Mouse (Mus musculus): ENCODE measurements at regions not wholly inside any gene's neighbourhood (a gene's known extent, or its start where the extent isn't known, plus 50 kb on each side); places are given as distances from the start of the nearest gene placed in this dataset.

DNA sequence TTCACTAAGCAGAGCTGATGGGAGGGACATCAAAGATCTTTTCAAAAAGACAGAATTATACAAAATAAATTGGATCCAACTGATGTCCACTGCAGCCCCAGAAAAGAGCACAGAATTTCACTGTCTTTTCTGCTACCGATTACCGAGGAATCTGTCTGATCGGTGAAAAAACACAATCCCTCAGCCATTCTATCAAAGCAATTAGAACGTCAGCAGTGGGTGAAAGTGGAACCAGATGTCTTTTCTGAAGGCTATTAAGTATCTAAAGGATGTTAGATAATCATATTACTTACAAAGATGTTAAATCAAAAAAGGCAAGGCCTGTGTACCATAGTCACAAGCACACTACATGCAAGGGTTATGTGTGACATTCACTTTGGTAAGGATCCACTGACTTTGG is 315.2 kb downstream of the Dcdc2c start:
- no peak overlapping the region for H3K4me3 ChIP-seq (ENCODE audit: insufficient read depth, low read length)
- no peak overlapping the region for H3K27ac ChIP-seq (ENCODE audit: insufficient read depth, low read depth, low read length)
- TF ChIP-seq CTCF (IDR thresholded peaks at IDR 0.05; ENCODE audit: low read depth, low read length) (no peak), POLR2A (IDR thresholded peaks at IDR 0.05; ENCODE audit: borderline replicate concordance, low read depth, low read length) (no peak)
- no peaks in the 10 kb centered on the region for H3K4me1 ChIP-seq (ENCODE audit: control insufficient read depth, insufficient read depth, low read length)

DNA sequence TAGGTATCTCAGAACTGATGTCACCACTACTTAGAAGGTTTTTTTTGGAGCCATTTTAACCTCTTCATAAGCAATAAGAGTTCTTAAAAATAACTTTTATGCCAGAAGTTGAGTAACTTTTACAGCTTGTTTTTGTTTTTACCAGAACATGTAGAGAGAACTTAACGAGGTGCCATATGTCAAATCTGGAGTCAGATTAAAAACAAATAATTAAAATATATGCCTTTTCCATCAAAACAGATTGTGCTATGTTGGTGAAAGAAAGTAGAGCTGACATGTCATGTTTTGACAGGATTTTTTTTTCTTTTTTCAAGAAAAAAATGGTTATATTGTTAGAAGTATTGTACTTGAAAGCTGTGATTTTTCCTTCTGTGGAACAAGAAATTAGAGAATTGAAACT is 349.4 kb downstream of the Dcdc2c start:
- Histone ChIP-seq H3K4me1 (ENCODE audit: control insufficient read depth, insufficient read depth, low read length) (no peaks in the 10 kb centered on the region), H3K4me3 (ENCODE audit: insufficient read depth, low read length) (no peak overlapping the region), H3K27ac (ENCODE audit: insufficient read depth, low read depth, low read length) (no peak overlapping the region)
- no peak for TF ChIP-seq POLR2A (IDR thresholded peaks at IDR 0.05; ENCODE audit: borderline replicate concordance, low read depth, low read length)
- no peak for TF ChIP-seq CTCF (IDR thresholded peaks at IDR 0.05; ENCODE audit: low read depth, low read length)

DNA sequence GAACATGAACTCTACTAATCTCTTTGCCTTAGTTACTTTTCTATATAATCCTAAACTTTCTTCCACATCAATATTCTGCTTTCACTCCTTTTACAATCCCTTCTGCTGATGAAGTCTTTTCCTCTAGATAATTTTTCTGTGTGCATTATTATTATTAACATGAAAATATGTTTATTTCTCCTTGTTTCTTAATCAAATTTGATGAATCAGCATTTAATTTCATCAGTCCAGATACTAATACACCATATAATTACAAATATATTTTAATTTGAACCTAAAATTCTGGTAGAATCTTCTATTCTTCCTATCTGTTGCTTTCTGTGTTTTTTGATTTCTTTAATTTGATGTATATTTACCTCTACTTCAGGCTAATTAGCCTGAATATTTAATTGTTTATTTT is 365.5 kb downstream of the Dcdc2c start:
- H3K27ac ChIP-seq (ENCODE audit: insufficient read depth, low read depth, low read length): no peak overlapping the region
- no peaks in the 10 kb centered on the region for H3K4me1 ChIP-seq (ENCODE audit: control insufficient read depth, insufficient read depth, low read length)
- TF ChIP-seq POLR2A (IDR thresholded peaks at IDR 0.05; ENCODE audit: borderline replicate concordance, low read depth, low read length) (no peak), CTCF (IDR thresholded peaks at IDR 0.05; ENCODE audit: low read depth, low read length) (no peak)
- no peak overlapping the region for H3K4me3 ChIP-seq (ENCODE audit: insufficient read depth, low read length)

DNA sequence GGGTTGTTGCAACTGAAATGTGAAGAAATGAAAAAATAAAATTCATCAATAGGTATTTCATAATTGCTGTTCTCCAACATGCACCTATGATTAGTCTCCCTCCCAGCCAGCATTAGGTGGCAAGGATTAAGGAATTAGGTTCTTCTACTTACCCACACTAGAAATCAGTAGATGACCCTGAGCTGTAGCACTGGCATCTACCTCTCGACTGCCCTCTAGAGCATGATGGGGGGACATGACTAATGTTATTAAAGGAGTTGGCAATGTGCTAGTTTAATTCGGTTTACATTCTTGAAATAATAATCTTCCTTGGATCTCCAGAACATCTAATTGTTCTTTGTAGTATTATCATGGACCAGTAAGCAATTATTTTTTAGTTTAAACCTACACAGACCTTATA is 370.9 kb downstream of the Dcdc2c start:
- no peak overlapping the region for H3K27ac ChIP-seq (ENCODE audit: insufficient read depth, low read depth, low read length)
- H3K4me1 ChIP-seq (ENCODE audit: control insufficient read depth, insufficient read depth, low read length): no peaks in the 10 kb centered on the region
- no peak overlapping the region for H3K4me3 ChIP-seq (ENCODE audit: insufficient read depth, low read length)
- no peak for TF ChIP-seq CTCF (IDR thresholded peaks at IDR 0.05; ENCODE audit: low read depth, low read length)
- TF ChIP-seq POLR2A (IDR thresholded peaks at IDR 0.05; ENCODE audit: borderline replicate concordance, low read depth, low read length): no peak

DNA sequence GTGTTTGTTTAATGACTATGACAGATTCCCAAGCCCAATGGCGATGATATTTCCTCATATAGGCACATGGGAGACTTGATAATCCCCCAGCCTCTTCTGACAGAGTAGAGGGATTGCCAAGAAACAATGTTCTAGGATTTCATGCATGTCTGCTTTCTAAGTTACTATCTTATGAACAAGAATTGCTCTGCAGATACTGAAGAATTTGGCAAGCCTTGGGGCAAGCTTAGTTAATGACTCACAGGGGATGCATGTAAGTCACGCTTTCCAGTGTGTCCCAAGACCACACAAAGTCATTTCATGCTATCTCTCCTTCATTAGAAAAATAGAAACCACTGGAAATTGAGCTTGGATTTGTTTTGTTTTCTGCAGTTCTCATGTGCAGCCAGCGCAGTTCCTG is 376.2 kb downstream of the Dcdc2c start:
- Histone ChIP-seq H3K27ac (ENCODE audit: insufficient read depth, low read depth, low read length) (no peak overlapping the region), H3K4me1 (ENCODE audit: control insufficient read depth, insufficient read depth, low read length) (no peaks in the 10 kb centered on the region), H3K4me3 (ENCODE audit: insufficient read depth, low read length) (no peak overlapping the region)
- TF ChIP-seq CTCF (IDR thresholded peaks at IDR 0.05; ENCODE audit: low read depth, low read length) (no peak), POLR2A (IDR thresholded peaks at IDR 0.05; ENCODE audit: borderline replicate concordance, low read depth, low read length) (no peak)

DNA sequence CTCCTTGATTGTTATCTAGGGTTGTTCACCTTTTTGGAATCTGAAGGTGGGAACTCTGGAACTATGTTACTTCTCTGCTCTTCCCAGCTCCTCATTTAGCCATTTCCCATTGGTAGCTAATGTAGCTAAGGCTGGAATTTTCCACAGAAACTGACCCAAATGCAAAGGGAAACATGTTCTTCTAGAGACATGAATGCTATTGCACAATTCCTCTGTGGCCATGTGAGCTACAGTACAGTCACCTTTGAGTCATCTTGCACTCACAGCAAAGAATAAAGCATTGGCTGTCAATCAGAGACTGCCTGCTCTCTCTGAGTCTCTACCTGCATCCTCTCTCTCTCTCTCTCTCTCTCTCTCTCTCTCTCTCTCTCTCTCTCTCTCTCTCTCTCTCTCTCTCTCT is 378.1 kb downstream of the Dcdc2c start:
- H3K4me1 ChIP-seq (ENCODE audit: control insufficient read depth, insufficient read depth, low read length): no peaks in the 10 kb centered on the region
- H3K27ac ChIP-seq (ENCODE audit: insufficient read depth, low read depth, low read length): no peak overlapping the region

DNA sequence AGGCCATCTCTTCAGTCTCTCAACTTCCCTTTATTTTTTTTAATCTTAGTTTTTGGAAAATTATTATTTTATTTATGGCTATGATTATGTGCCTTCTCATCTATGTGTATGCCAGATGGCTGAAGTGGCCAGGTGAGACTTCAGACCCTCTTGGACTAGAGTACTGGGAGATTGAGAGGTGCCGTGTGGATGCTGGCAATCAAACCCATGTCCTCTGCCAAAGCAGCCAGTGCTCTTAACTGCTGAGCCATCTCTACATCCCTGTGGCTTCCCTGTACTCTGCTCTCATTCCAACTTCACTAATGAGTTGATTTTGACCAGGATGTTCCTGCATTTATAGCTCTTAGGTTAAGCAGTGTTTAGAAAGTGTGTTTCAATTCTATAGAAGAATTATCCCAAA is 393.4 kb downstream of the Dcdc2c start:
- H3K27ac ChIP-seq (ENCODE audit: insufficient read depth, low read depth, low read length): no peak overlapping the region
- H3K4me1 ChIP-seq (ENCODE audit: control insufficient read depth, insufficient read depth, low read length): no peaks in the 10 kb centered on the region
- no peak for TF ChIP-seq POLR2A (IDR thresholded peaks at IDR 0.05; ENCODE audit: borderline replicate concordance, low read depth, low read length)
- no peak overlapping the region for H3K4me3 ChIP-seq (ENCODE audit: insufficient read depth, low read length)

More for the DNA sequence above, 378.1 kb downstream of the Dcdc2c start:
- TF ChIP-seq CTCF (IDR thresholded peaks at IDR 0.05; ENCODE audit: low read depth, low read length) (no peak), POLR2A (IDR thresholded peaks at IDR 0.05; ENCODE audit: borderline replicate concordance, low read depth, low read length) (no peak)
- H3K4me3 ChIP-seq (ENCODE audit: insufficient read depth, low read length): no peak overlapping the region

DNA sequence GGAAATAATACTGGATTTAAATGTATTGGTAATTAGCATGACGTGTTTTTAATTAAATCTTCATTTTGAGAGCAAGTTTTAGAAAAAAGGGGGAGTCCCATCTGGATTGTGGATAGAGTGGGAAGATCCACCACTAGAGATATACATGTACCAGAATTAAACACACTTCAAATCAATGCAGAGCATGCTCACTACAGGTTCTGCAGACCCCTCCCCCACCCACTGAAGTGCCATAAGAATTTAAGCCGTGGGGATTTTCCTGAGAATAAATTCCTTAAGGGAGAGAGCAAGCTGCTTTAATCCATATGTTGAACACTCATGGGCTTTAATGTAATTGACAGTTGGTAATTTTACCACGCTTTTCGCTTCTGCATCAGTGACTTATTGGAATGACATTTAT is 401.4 kb downstream of the Dcdc2c start:
- no peak for TF ChIP-seq POLR2A (IDR thresholded peaks at IDR 0.05; ENCODE audit: borderline replicate concordance, low read depth, low read length)
- no peak for TF ChIP-seq CTCF (IDR thresholded peaks at IDR 0.05; ENCODE audit: low read depth, low read length)
- no peak overlapping the region for H3K4me3 ChIP-seq (ENCODE audit: insufficient read depth, low read length)
- H3K4me1 ChIP-seq (ENCODE audit: control insufficient read depth, insufficient read depth, low read length): no peaks in the 10 kb centered on the region
- no peak overlapping the region for H3K27ac ChIP-seq (ENCODE audit: insufficient read depth, low read depth, low read length)

DNA sequence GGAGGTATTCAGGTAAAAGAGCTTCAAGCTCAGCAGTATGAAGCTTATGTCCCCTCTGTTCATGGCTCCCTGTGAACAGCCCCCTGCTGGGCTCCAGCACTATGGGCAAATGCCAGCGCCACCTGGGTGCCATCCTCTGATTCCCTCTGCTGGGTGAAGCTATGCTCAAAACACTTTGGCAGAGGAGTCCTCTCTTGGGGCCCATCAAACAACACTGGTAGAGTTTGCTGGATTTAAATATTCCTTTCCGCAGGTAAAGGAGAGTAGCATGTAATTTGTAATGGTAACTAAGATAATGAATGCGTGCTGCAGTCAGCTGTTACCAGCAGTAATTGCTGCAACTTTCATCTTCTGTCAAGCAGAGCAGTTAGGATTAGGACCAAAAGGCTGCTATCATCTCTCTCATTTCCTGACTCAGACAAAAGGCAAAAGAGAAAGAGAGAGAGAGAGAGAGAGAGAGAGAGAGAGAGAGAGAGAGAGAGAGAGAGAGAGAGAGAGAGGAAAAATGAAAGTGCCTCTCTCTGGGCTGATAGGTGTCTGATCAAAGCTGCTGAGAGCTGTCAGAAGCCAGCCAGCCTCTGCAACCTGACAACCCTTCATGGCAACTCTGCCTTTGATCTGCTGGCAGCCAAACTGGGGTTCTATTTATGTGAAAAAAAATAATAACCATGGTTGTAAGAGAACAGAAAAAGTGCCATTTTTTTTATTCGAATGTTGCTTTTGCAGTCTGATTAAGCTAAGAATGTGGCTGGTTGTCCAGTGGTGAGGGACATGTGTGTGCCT is 416.2 kb downstream of the Dcdc2c start:
- no peaks in the 10 kb centered on the region for H3K4me1 ChIP-seq (ENCODE audit: control insufficient read depth, insufficient read depth, low read length)
- H3K27ac ChIP-seq (ENCODE audit: insufficient read depth, low read depth, low read length): no peak overlapping the region
- TF ChIP-seq POLR2A (IDR thresholded peaks at IDR 0.05; ENCODE audit: borderline replicate concordance, low read depth, low read length) (no peak), CTCF (IDR thresholded peaks at IDR 0.05; ENCODE audit: low read depth, low read length) (no peak)
- H3K4me3 ChIP-seq (ENCODE audit: insufficient read depth, low read length): no peak overlapping the region

DNA sequence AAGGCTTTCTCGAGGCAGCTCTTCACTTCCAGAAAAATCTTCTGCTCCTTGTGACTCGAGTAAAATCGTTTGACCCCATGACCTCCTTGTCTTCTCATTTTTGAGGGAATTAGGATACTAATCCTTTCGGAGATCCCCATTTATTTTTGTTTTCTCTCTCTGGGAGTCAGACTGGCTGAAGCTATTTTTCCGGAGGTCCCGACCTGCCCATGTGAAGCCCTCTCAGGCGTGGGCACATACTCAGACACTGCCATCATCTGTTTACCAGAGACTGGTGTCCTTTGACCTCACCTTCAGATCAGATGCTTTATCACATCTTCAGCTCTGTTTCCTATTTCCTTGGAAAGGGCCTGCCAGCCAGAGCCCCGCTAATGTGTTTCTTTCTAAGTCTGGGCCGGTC is 429.4 kb downstream of the Dcdc2c start:
- TF ChIP-seq POLR2A (IDR thresholded peaks at IDR 0.05; ENCODE audit: borderline replicate concordance, low read depth, low read length): no peak
- no peak for TF ChIP-seq CTCF (IDR thresholded peaks at IDR 0.05; ENCODE audit: low read depth, low read length)
- no peak overlapping the region for H3K4me3 ChIP-seq (ENCODE audit: insufficient read depth, low read length)
- no peaks in the 10 kb centered on the region for H3K4me1 ChIP-seq (ENCODE audit: control insufficient read depth, insufficient read depth, low read length)
- no peak overlapping the region for H3K27ac ChIP-seq (ENCODE audit: insufficient read depth, low read depth, low read length)

Data from bone marrow macrophage, adult 2 months (primary cell).